In genomic region chr1:144003904-144004740, GRCm38 (mm10) we compare ENCODE assay signal across 8 mouse cellular contexts. TPM values are rescaled to one million over a fixed set of nuclear protein-coding genes. Genes with fewer than 3 reads are reported as not detected.
DNase-seq lines count a peak whose midpoint lies in the region; TF ChIP-seq lines count a peak whose summit lies in the region.

TSS of gene Rgs2 (minus strand) at chr1:144004161.

- peaks cover 12% of the 10 kb centered on the region for H3K36me3 ChIP-seq in megakaryocyte, embryonic 14.5 days (replicated peaks; ENCODE audit: low read length)

- intact Hi-C loops in gastrocnemius, adult 2 months (cut with DNase I), result loop anchor here (5.0 kb wide), 2 partner anchors 62 to 87 kb away; no protein-coding TSS in a partner anchor

- peak within 1 kb of the TSS; percentile 90 for H3K27ac ChIP-seq in gastrocnemius, adult 2 months

- H3K27me3 ChIP-seq in megakaryocyte, embryonic 14.5 days (replicated peaks), result no peaks in the 10 kb centered on the region

- no peaks in the 10 kb centered on the region for H3K9me3 ChIP-seq in megakaryocyte, embryonic 14.5 days

- H3K4me1 ChIP-seq in megakaryocyte, embryonic 14.5 days, result peaks cover 36% of the 10 kb centered on the region

- DNase-seq in WW6 (ENCODE audit: low read depth, low spot score), result peak; percentile 67
- peak; percentile 95 to 98 for DNase-seq in cerebellum, postnatal 4 days (ENCODE audit: low spot score in 2 of 2)
- peak; percentile 97 for DNase-seq in gastrocnemius, adult 2 months
- peak; percentile 66 for DNase-seq in hindlimb bud, embryonic 11.5 days (ENCODE audit: extremely low spot score, low read depth, low spot score)
- DNase-seq in left cerebral cortex, adult 8-10 months (ENCODE audit: low spot score in 2 of 2), result peak; percentile 94 to 97
- peak; percentile 98 for DNase-seq in right cerebral cortex, postnatal 10 days (ENCODE audit: low spot score in 2 of 2)
- peak; percentile 95 for DNase-seq in urinary bladder, postnatal 25 days (ENCODE audit: low spot score)

- H3K4me3 ChIP-seq in gastrocnemius, adult 2 months, result peak within 1 kb of the TSS; percentile 89
- peak within 1 kb of the TSS; percentile 98 for H3K4me3 ChIP-seq in megakaryocyte, embryonic 14.5 days (replicated peaks)

- TF ChIP-seq CTCF in gastrocnemius, adult 2 months (IDR thresholded peaks at IDR 0.05), result peak; percentile 3; the same call in 1 of the 2 replicates

RNA-seq across cellular contexts. Expression of gene Rgs2, which starts in this region (rescaled TPM):
- total RNA-seq in gastrocnemius, adult 2 months (2021), result 1 to 10 TPM; 3.0 to 9.5 TPM
- total RNA-seq in left cerebral cortex, adult 8-10 months (2022), result 10 to 100 TPM; 74.2 to 87.5 (median 78.2) TPM
- 36.1 TPM in 1 of 2 replicates, not detected in the other for polyA plus RNA-seq in megakaryocyte, embryonic 14.5 days (2012; ENCODE audit: insufficient read depth, low replicate concordance)

Comparison
In these comparisons a context has a peak if more than half of its experiments do, and no peak if none do; other contexts are left out.
1. Peak in every context shown above with its lines: DNase-seq, H3K4me3 ChIP-seq and H3K27ac ChIP-seq.
2. RNA of gene Rgs2 (total RNA-seq): 74.2 to 87.5 TPM in left cerebral cortex, adult 8-10 months; 3.0 to 9.5 TPM in gastrocnemius, adult 2 months; every median in the first group is over 4 times any median in the second.